Mouse (Mus musculus) midbrain, postnatal 0 days (tissue): ENCODE data around the gene Cd180. TPM values are rescaled to one million over a fixed set of nuclear protein-coding genes. Genes with fewer than 3 reads are reported as not detected.

Source experiments
- ATAC-seq: fragments of 200-750 bp; cut with Nextera tagmentation; 2 replicates; pipeline ENCODE4 v1.8.0; 2017; ENCODE audit warnings: moderate number of reproducible peaks, mild to moderate bottlenecking, moderate TSS enrichment, moderate library complexity; ENCODE audit not compliant: low FRiP score
- DNase-seq: peaks from one replicate; pipeline ENCODE4 v3.0.0-alpha.2; 2015; ENCODE audit warnings: low spot score
- H3K27ac ChIP-seq: fragments of 300-500 bp; sonication (generic); 2 replicates; pipeline ENCODE4 v1.5.1; 2014; ENCODE audit warnings: low read depth, mild to moderate bottlenecking, low read length, mixed read lengths
- H3K27me3 ChIP-seq: fragments of 300-500 bp; sonication (generic); 2 replicates; pipeline ENCODE4 v1.6.1; 2014; ENCODE audit warnings: low read length, control low read depth, mixed read lengths; ENCODE audit not compliant: insufficient read depth
- H3K36me3 ChIP-seq: fragments of 300-500 bp; sonication (generic); 2 replicates; pipeline ENCODE4 v1.6.1; 2014; ENCODE audit warnings: low read length, control low read depth, mixed read lengths; ENCODE audit not compliant: insufficient read depth
- H3K4me1 ChIP-seq: fragments of 300-500 bp; sonication (generic); 2 replicates; pipeline ENCODE4 v1.6.1; 2014; ENCODE audit warnings: mild to moderate bottlenecking, control low read depth, antibody characterized with exemption, low read length, mixed read lengths; ENCODE audit not compliant: insufficient read depth
- H3K4me2 ChIP-seq: fragments of 300-500 bp; sonication (generic); 2 replicates; pipeline ENCODE4 v1.6.1; 2014; ENCODE audit warnings: low read depth, mild to moderate bottlenecking, low read length, mixed read lengths; ENCODE audit not compliant: poor library complexity, severe bottlenecking
- H3K4me3 ChIP-seq: fragments of 300-500 bp; sonication (generic); 2 replicates; pipeline ENCODE4 v1.5.1; 2014; ENCODE audit warnings: low read depth, mild to moderate bottlenecking, low read length, moderate library complexity
- H3K9ac ChIP-seq: fragments of 300-500 bp; sonication (generic); replicated peaks from 2 replicates; pipeline ENCODE4 v1.6.1; 2014; ENCODE audit warnings: mild to moderate bottlenecking, low read length, moderate library complexity, mixed read lengths; ENCODE audit not compliant: poor library complexity, severe bottlenecking
- H3K9me3 ChIP-seq: fragments of 300-500 bp; sonication (generic); 2 replicates; pipeline ENCODE4 v1.6.1; 2016; ENCODE audit warnings: low read length, control low read depth
- CTCF ChIP-seq: IDR thresholded peaks from 2 replicates; pipeline ENCODE4 v1.5.1; 2016; ENCODE audit warnings: antibody characterized with exemption, mild to moderate bottlenecking
- WGBS: fragments of 180-500 bp; shearing (Covaris S2); extraction: QIAGEN DNeasy Blood & Tissue Kit; methylation state at CpG from one replicate; pipeline ENCODE4 v1.1.7; 2014; 5-methylcytosine and 5-hydroxymethylcytosine counted together
- polyA plus RNA-seq: library from polyadenylated mRNA; unstranded; fragments of >200 nt; fragmentation: Nextera tagmentation; extraction: Ambion mirVana; gene quantifications from 2 replicates; pipeline ENCODE4 v1.2.1, GENCODE M21; 2015
- total RNA-seq: library from RNA; depleted of rRNA; stranded (reverse); fragments of >200 nt; gene quantifications from 2 replicates; pipeline ENCODE4 v1.2.3, GENCODE M21; 2014

The Cd180 gene
- total and polyA plus RNA-seq, 2 experiments from 2014 or later: 0.60 to 1.3 TPM

DNA sequence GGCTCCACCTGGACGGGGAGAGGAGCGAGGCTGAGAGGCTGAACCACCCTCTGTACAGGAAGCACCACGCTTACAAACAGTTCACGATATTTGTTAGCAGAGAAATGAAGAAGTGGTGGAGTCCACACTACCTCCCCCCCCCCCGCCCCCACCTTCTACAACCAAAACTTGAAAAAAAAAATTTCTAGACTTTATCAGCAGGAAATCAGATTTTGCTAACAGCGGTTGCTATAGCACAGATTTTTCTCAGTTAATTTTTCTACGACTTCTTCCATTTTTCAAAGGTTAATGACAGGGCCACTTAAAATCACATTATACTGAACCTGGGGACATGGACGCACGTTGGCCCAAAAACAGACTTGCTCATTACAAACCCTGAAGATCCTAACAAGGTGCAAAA, 68.1 kb downstream of the Cd180 start:
- Histone ChIP-seq H3K27me3 (no peaks in the 10 kb centered on the region), H3K4me3 (no peak overlapping the region), H3K4me2 (no peak overlapping the region), H3K9me3 (no peaks in the 10 kb centered on the region), H3K4me1 (no peaks in the 10 kb centered on the region), H3K27ac (no peak overlapping the region), H3K9ac (no peak overlapping the region), H3K36me3 (peaks cover 16% of the 10 kb centered on the region; the same call in 1 of the 2 replicates)
- ATAC-seq (no peak), DNase-seq (no peak)
- TF ChIP-seq CTCF: no peak
- WGBS: 82% methylated on average over 9 of the region's 9 CpGs

GRCm38 (mm10) chr13:102762203-102762602, 68.8 kb downstream of the Cd180 start:
- H3K4me2 ChIP-seq: no peak overlapping the region
- no peak overlapping the region for H3K9ac ChIP-seq
- TF ChIP-seq CTCF: no peak
- 94% methylated on average over 10 of the region's 10 CpGs for WGBS
- ATAC-seq (no peak), DNase-seq (no peak)
- no peak overlapping the region for H3K4me3 ChIP-seq
- peaks cover 16% of the 10 kb centered on the region; the same call in 1 of the 2 replicates for H3K36me3 ChIP-seq
- no peaks in the 10 kb centered on the region for H3K27me3 ChIP-seq
- H3K27ac ChIP-seq: no peak overlapping the region
- no peaks in the 10 kb centered on the region for H3K9me3 ChIP-seq
- H3K4me1 ChIP-seq: no peaks in the 10 kb centered on the region

- no peaks in the 10 kb centered on the region for H3K27me3 ChIP-seq
- no peak overlapping the region for H3K4me3 ChIP-seq
- DNase-seq: no peak
- H3K9ac ChIP-seq: no peak overlapping the region
- H3K27ac ChIP-seq: no peak overlapping the region
- no peak for ATAC-seq
- no peak for TF ChIP-seq CTCF
- H3K4me2 ChIP-seq: no peak overlapping the region
- H3K36me3 ChIP-seq: peaks cover 6% of the 10 kb centered on the region; the same call in 1 of the 2 replicates
- 79% methylated on average over 1 of the region's 1 CpGs for WGBS
- no peaks in the 10 kb centered on the region for H3K4me1 ChIP-seq
- H3K9me3 ChIP-seq: no peaks in the 10 kb centered on the region
Measured at GRCm38 (mm10) chr13:102764218-102764617, 70.9 kb downstream of the Cd180 start.

- ATAC-seq: no peak
Measured at GRCm38 (mm10) chr13:102765216-102765615, 71.9 kb downstream of the Cd180 start.

DNA sequence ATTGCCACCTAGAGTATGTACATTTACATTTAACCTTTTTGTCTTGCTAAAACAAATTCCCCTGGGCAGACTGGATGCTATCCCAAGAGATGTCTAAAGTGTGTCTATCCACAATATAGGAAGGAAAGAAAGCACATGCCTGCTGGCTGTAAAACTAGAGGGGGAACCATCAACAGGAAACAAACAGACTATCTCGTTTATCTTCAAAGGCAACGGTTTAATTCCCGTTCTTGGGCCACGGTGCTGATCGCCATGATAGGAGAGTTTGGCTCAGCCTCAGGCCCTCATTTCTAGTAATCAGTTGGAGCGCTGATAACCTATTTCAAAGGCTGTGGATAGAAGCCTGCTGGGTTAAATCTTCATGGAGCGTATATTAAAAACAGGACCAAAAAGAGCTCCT, 73.8 kb downstream of the Cd180 start:
- ATAC-seq: no peak
- no peak for DNase-seq
- no peak overlapping the region for H3K27ac ChIP-seq
- H3K9ac ChIP-seq: no peak overlapping the region
- no peak overlapping the region for H3K4me3 ChIP-seq
- H3K36me3 ChIP-seq: 0 out of 2 replicates have a peak, but pooled peaks cover 2% of the 10 kb centered on the region
- H3K4me2 ChIP-seq: no peak overlapping the region
- no peak for TF ChIP-seq CTCF
- H3K27me3 ChIP-seq: no peaks in the 10 kb centered on the region
- no peaks in the 10 kb centered on the region for H3K9me3 ChIP-seq
- WGBS: 70% methylated on average over 7 of the region's 7 CpGs
- H3K4me1 ChIP-seq: no peaks in the 10 kb centered on the region

More at GRCm38 (mm10) chr13:102765216-102765615, 71.9 kb downstream of the Cd180 start:
- H3K4me1 ChIP-seq: no peaks in the 10 kb centered on the region
- H3K9ac ChIP-seq: no peak overlapping the region
- TF ChIP-seq CTCF: no peak
- H3K4me2 ChIP-seq: no peak overlapping the region
- H3K9me3 ChIP-seq: no peaks in the 10 kb centered on the region
- 27% methylated on average over 11 of the region's 11 CpGs for WGBS
- peak; percentile 23 for DNase-seq
- no peak overlapping the region for H3K4me3 ChIP-seq
- H3K36me3 ChIP-seq: peaks cover 6% of the 10 kb centered on the region; the same call in 1 of the 2 replicates
- no peak overlapping the region for H3K27ac ChIP-seq
- H3K27me3 ChIP-seq: no peaks in the 10 kb centered on the region

GRCm38 (mm10) chr13:102768512-102768911, 75.2 kb downstream of the Cd180 start:
- no peak overlapping the region for H3K4me3 ChIP-seq
- H3K4me2 ChIP-seq: no peak overlapping the region
- ATAC-seq (no peak), DNase-seq (no peak)
- WGBS: 64% methylated on average over 11 of the region's 11 CpGs
- no peak overlapping the region; the same call in 1 of the 2 replicates for H3K27ac ChIP-seq
- TF ChIP-seq CTCF: no peak
- no peaks in the 10 kb centered on the region for H3K27me3 ChIP-seq
- no peaks in the 10 kb centered on the region for H3K9me3 ChIP-seq
- H3K9ac ChIP-seq: no peak overlapping the region
- H3K4me1 ChIP-seq: no peaks in the 10 kb centered on the region
- 0 out of 2 replicates have a peak, but pooled peaks cover 2% of the 10 kb centered on the region for H3K36me3 ChIP-seq
